Mouse (Mus musculus) spleen, adult 10 weeks (tissue): Measurements from ENCODE around the gene Cd300ld2. TPM values are rescaled to one million over a fixed set of nuclear protein-coding genes. Genes with fewer than 3 reads are reported as not detected.

Experiments
- polyA plus RNA-seq: library from polyadenylated mRNA; stranded (reverse); fragments of 350-450 nt; fragmentation: Illumina TruSeq; extraction: RNeasy Lipid Tissue Mini Kit (QIAGEN cat#74804); gene quantifications from one replicate; pipeline ENCODE4 v1.2.3, GENCODE M21; 2015; ENCODE audit warnings: low replicate concordance; ENCODE audit not compliant: insufficient read depth

Gene Cd300ld2
- polyA plus RNA-seq, result not detected

GRCm38 (mm10) chr11:115016093-115016492 is at the start of gene Cd300ld2:
Gene Cd300ld2 (minus strand): TSS chr11:115016193.

GRCm38 (mm10) chr11:115062077-115062476 is 46.1 kb upstream of the Cd300ld2 start, which contains the start of gene Cd300e:
Gene Cd300e (minus strand): TSS chr11:115062177.

GRCm38 (mm10) chr11:115048259-115048658 is 32.3 kb upstream of the Cd300ld2 start, which contains the start of gene Cd300ld3:
Gene Cd300ld3 (minus strand): TSS chr11:115048409.

GRCm38 (mm10) chr11:115037669-115038068 is 21.7 kb upstream of the Cd300ld2 start, which contains the start of gene Cd300ld5:
Gene Cd300ld5 (minus strand): TSS chr11:115037769.

GRCm38 (mm10) chr11:115026912-115027311 is 10.9 kb upstream of the Cd300ld2 start, which contains the start of gene Cd300ld4:
Gene Cd300ld4 (minus strand): TSS chr11:115027012.

GRCm38 (mm10) chr11:115001474-115002040 is 14.4 kb downstream of the Cd300ld2 start, which contains the start of gene Cd300c2:
Gene Cd300c2 (minus strand): TSS chr11:115001880.

GRCm38 (mm10) chr11:114989793-114990192 is 26.2 kb downstream of the Cd300ld2 start, which contains the start of gene Cd300ld:
Gene Cd300ld (minus strand): TSS chr11:114989922.

GRCm38 (mm10) chr11:114968752-114969207 is 47.2 kb downstream of the Cd300ld2 start, which contains the start of gene Cd300c:
Gene Cd300c (minus strand): TSS chr11:114969157.

Other genes starting within 250 kb of the Cd300ld2 start
- not detected for gene Btbd17, start 220.2 kb downstream of the Cd300ld2 start, polyA plus RNA-seq
- gene Gpr142, start 217.3 kb downstream of the Cd300ld2 start, polyA plus RNA-seq, result not detected
- gene Gprc5c, start 165.0 kb downstream of the Cd300ld2 start, polyA plus RNA-seq, result 4.4 TPM
- 37.7 TPM for gene Cd300a, start 126.2 kb downstream of the Cd300ld2 start, polyA plus RNA-seq
- gene Cd300lb, start 81.8 kb downstream of the Cd300ld2 start, polyA plus RNA-seq, result 9.6 TPM
- 7.7 TPM for gene Cd300c, start 47.0 kb downstream of the Cd300ld2 start, polyA plus RNA-seq
- gene Cd300ld, start 26.3 kb downstream of the Cd300ld2 start, polyA plus RNA-seq, result 12.6 TPM
- 52.5 TPM for gene Cd300c2, start 14.3 kb downstream of the Cd300ld2 start, polyA plus RNA-seq
- 0.65 TPM for gene Cd300ld4, start 10.8 kb upstream of the Cd300ld2 start, polyA plus RNA-seq
- gene Cd300ld5, start 21.6 kb upstream of the Cd300ld2 start, polyA plus RNA-seq, result not detected
- 11.1 TPM for gene Cd300ld3, start 32.2 kb upstream of the Cd300ld2 start, polyA plus RNA-seq
- gene Cd300e, start 46.0 kb upstream of the Cd300ld2 start, polyA plus RNA-seq, result 20.9 TPM
- gene Rab37, start 75.2 kb upstream of the Cd300ld2 start, polyA plus RNA-seq, result 23.0 TPM
- gene Cd300lf, start 117.8 kb upstream of the Cd300ld2 start, polyA plus RNA-seq, result 35.4 TPM
- gene Slc9a3r1, start 147.1 kb upstream of the Cd300ld2 start, polyA plus RNA-seq, result 51.1 TPM
- 2.9 TPM for gene Tmem104, start 171.3 kb upstream of the Cd300ld2 start, polyA plus RNA-seq
- gene Nat9, start 171.7 kb upstream of the Cd300ld2 start, polyA plus RNA-seq, result 16.0 TPM